Mouse (Mus musculus) kidney, adult 8-10 months (tissue): ENCODE measurements around the gene Rexo5.

Experiments
- DNase-seq, 2 experiments: peaks; one replicate each; pipeline ENCODE4 v3.0.0; 2022

Gene Rexo5

DNA sequence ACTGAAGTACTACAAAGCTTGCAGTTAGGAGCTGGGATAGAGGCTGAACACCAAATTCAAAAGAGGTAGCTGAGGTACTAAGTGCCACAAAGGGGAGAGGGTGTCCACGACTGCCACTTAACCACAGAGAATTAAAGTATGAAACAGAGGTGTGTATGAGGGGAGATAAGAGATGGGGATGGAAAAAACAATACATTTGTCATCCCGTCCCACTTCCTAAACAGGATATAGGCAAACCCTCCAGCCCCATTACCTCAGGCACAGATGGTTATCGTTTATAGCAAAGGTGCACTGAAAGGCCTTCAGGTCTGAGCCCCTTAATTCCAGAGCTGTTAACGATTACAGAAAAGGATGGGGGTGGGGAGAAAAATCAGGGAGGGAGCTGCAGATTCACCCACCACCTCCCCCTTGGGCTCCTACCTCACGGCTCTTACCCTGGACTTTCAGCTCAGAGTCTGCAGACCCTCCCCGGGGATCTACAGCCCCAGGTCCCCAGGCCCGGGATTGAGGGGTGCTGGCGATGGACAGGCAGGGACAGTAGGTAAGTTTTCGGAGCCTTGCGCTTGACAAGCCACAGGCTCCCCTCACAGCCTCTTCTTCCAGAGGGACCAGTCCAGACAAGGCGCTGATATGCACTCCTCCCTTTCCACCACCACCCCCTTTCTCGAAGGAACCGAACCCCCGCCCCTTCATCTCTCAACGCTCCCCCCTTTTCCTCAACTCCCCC is 101.2 kb downstream of the Rexo5 start:
- peak; percentile 38 to 54 for DNase-seq

DNA sequence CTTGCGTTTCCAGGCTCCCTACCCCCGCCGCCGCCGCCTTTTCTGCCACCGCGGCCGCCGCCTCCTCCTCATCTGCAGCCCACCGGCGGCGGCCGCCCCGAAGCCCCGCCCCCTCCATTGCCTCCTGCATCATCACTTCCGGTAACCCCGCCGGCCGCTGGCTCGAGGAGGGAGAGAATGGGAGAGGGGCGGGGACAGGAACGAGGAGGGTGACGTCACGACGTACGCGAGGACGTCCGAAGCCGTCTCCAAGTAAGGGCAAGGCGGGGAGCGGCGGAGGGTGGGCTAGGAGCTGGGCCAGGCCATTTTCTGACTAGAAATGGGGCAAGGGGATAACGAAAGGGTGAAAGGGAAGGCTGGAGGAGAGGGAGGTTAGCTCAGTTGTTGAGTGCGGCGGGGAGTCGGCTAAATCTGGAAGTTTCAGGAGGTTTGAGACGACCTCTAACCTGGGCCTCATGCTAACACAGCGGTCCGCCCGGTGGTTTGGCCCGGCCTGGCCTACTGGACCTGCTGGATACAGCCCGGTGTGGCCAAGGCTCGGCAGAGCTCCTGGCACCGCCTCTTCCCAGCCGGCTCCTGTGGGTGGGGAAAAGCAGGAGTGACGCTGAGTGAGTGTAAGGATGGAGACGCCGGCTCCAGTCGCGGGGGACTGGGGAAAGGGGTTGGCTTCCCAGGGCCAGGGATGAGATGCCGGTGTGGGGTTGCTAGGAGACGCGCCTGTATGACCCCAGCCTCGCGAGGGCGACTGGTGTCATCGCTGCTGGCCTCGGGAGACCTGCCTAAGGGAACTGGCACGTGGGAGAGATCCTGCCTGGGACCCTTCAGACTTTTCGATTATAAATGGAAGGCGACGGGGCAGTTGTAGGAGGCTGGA is 102.1 kb downstream of the Rexo5 start, which contains the start of the genes Lyrm1 and Dcun1d3:
Lyrm1 (plus strand) TSS at position 223 of the 874 bp plus-strand sequence.
Dcun1d3 (minus strand) TSS at position 660 of the 874 bp plus-strand sequence.
- DNase-seq, result peak; percentile 97

DNA sequence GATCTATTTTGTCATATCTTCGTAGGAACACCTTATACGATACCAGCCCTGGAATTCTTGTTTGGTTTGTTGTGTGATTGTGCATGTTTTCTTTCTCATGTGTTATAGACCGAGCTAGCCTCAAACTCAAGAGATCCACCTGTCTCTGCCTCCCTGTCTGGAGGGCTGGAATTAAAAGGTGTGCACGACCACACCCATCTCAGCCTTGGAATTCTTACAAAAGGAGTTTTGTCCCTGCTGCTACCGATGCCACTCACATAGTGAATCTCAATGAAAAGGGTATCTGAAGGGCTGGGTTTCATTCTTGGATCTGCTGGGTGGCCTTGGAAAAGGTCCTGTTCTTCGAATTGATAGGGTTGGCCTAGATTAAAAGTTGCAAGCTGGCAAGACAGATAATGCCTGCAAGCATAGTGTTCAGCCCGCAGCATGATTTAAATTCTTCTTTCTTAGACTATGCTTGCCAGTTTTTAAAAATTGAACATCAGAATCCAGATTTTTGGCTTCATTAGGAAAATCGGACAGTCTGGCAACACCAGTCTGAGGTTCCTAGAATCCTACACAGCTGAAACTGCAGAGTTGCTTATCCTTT is 103.8 kb downstream of the Rexo5 start:
- no peak for DNase-seq

DNA sequence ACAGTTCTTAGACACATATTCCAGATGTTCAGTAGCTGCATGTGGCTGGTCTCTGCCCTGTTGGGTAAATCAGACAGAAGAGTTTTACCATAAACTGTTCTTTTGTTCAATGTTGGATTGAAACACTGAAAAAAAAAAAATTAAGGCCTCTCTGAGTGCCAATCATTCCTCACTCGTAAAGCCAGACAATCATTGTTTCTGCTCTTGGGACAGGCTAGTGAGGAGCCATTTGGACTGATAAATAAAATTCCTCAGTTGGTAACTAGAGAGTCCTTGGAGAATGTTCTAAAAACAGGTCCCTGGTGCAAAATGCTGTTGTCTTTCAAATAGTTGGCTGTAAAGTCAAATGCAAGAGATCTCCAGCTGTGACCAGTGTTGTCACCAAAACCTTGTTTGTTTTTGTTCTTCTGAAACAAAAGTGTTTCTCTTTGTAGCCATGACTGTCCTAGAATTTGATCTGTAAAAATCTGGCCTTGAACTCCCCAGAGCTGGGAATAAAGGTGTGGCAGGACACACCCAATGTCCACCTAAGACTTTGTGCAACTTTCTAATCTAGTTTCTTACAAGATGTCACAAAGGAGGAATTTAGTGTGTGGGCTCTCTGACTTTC is 104.5 kb downstream of the Rexo5 start:
- no peak for DNase-seq
